ENCODE assay signal across 8 mouse cellular contexts in the genomic region with DNA sequence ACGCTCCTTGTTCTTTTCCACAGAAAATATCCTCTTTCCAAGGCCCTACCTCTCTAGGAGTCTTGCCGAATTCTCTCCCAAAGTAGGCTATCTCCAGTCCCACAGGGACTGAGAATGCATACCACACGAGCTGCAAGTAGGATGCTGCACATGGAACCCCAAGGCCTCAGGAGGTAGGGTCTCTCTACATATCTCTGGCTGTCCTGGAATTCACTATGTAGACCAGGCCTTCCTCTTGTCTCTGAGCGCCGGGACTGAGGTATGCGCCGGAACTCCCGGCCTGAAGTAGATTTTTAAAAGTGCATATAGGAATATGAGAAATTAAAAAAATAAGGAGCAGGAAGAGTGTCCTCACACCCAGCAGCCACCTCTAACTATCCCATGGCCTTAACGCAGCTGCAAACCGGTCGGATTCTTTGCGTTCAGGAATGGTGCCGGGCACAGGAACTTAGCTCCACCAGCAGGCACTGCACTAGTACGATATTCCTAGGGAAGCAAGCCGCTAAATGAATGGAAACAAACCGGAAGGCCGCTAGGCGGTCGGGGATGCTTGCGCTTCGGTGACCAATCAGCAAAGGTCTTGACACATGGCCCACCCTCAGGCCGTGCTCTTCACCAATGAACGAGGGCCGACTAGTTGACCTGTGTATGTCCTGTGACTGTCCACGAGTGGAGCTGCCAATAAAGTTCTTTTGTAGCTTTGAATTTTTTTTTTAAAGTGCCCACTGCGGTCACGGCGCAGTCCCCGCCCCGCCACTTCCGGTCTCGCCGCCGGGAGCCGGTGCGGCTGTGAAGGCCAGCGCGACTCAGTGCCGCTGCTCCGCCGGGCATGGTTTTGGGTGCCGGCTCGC. TPM values are rescaled to one million over a fixed set of nuclear protein-coding genes. Genes with fewer than 3 reads are reported as not detected.
DNase-seq lines count a peak whose midpoint lies in the region; ATAC-seq lines count a peak whose summit lies in the region.

TSS of gene Ube2f (plus strand) at position 741 of the 851 bp plus-strand sequence.

- peaks cover 14% of the 10 kb centered on the region for H3K4me1 ChIP-seq in intestine, embryonic 14.5 days (replicated peaks; ENCODE audit: control insufficient read depth, insufficient read depth, low read length)

- no peaks in the 10 kb centered on the region for H3K9me3 ChIP-seq in intestine, embryonic 14.5 days (ENCODE audit: control insufficient read depth, low read length)

- H3K4me3 ChIP-seq in intestine, embryonic 14.5 days (ENCODE audit: low read depth, low read length): peak within 1 kb of the TSS; percentile 94

- peak within 1 kb of the TSS; percentile 87 for H3K4me2 ChIP-seq in intestine, embryonic 14.5 days (ENCODE audit: low read length)

- peak within 1 kb of the TSS; percentile 89 for H3K27ac ChIP-seq in intestine, embryonic 14.5 days (ENCODE audit: low read depth)

- under 1% methylated on average over 43 of the region's 43 CpGs for WGBS in intestine, embryonic 14.5 days

- intact Hi-C loops in left cerebral cortex, postnatal 14 days (cut with DNase I): no loop called here

- peak; percentile 86 for DNase-seq in adrenal gland, adult 18-20 months (ENCODE audit: low spot score in 2 of 2)
- DNase-seq in embryo, embryonic 11 days: peak; percentile 98
- peak; percentile 93 for DNase-seq in gastrocnemius, postnatal 25 days
- peak; percentile 90 for DNase-seq in intestine, embryonic 14.5 days (ENCODE audit: low spot score)
- peak; percentile 97 to 99 for DNase-seq in left cerebral cortex, postnatal 14 days (ENCODE audit: low spot score in 2 of 2)
- DNase-seq in mesoderm, embryonic 11.5 days (ENCODE audit: low read depth, low spot score): peak; percentile 98
- DNase-seq in right cerebral cortex, postnatal 36 days (ENCODE audit: low spot score in 2 of 2): peak; percentile 97 to 98
- peak; percentile 97 for DNase-seq in yolk sac, embryonic 10.5 days (ENCODE audit: low spot score)

- H3K27me3 ChIP-seq in intestine, embryonic 14.5 days (replicated peaks; ENCODE audit: control insufficient read depth, insufficient read depth, low read length): no peaks in the 10 kb centered on the region

- peak; percentile 100 for ATAC-seq in intestine, embryonic 14.5 days (replicated peaks; ENCODE audit: low FRiP score, low TSS enrichment, low read depth)

- peaks cover 5% of the 10 kb centered on the region; the same call in 1 of the 2 replicates for H3K36me3 ChIP-seq in intestine, embryonic 14.5 days (ENCODE audit: control insufficient read depth, insufficient read depth, low read length)

- peak within 1 kb of the TSS; percentile 93 for H3K9ac ChIP-seq in intestine, embryonic 14.5 days (ENCODE audit: low read length)

RNA-seq across cellular contexts. Expression of gene Ube2f, which starts in this region (rescaled TPM):
- total RNA-seq in adrenal gland, adult 18-20 months (2021): 100 to 1,000 TPM in 1 of 2 experiments, 10 to 100 TPM in 1; 92.7 to 117 TPM
- 10 to 100 TPM; 58.9 to 66.0 TPM for total RNA-seq in gastrocnemius, postnatal 25 days (2021)
- 69.9 and 71.6 TPM in 2 replicates for polyA plus RNA-seq in intestine, embryonic 14.5 days (2014; fragmentation: Nextera tagmentation; extraction: Ambion mirVana)
- total RNA-seq in left cerebral cortex, postnatal 14 days (2021): 10 to 100 TPM; 52.5 to 58.4 TPM

Comparison
In these comparisons a context has a peak if more than half of its experiments do, and no peak if none do; other contexts are left out.
1. Peak in every context shown above with its lines: DNase-seq, ATAC-seq, H3K4me3 ChIP-seq and H3K27ac ChIP-seq.